Mouse (Mus musculus) pancreas, adult 10 weeks (tissue): Measurements from ENCODE around the gene Olfr1097. TPM values are rescaled to one million over a fixed set of nuclear protein-coding genes. Genes with fewer than 3 reads are reported as not detected.

Experiments
- polyA plus RNA-seq: library from polyadenylated mRNA; stranded (reverse); fragments of 350-450 nt; fragmentation: Illumina TruSeq; extraction: RNeasy Lipid Tissue Mini Kit (QIAGEN cat#74804); gene quantifications from one replicate; pipeline ENCODE4 v1.2.3, GENCODE M21; 2015; ENCODE audit warnings: low read depth, low replicate concordance; ENCODE audit not compliant: insufficient read depth

Olfr1097 gene
- not detected for polyA plus RNA-seq

GRCm38 (mm10) chr2:86892116-86892515, at the start of gene Olfr1097:
Olfr1097 (minus strand) TSS chr2:86892216.

GRCm38 (mm10) chr2:86924445-86924844, 32.4 kb upstream of the Olfr1097 start, which contains the start of gene Olfr1098:
Olfr1098 (minus strand) TSS chr2:86924545.

DNA sequence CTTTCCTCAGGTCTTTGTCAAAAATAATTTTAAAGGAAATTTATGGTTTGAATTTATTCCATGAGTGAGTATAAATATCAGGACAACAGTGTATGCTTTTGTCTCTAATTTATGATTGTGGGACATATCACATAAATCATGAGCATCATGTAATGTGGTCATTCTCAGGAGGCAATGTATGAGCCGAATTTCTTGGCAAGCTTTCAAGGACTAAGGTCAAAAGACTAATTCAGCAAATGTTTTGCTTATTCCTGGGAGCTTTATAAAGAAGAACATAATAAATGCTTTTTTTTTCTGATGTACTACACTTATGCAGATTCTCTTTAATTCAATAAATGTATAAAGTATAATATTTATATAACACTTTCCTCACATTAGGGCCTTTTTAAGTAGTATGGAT, 17.3 kb downstream of the Olfr1097 start, which contains the start of gene Gm13723:
TSS of gene Gm13723 (minus strand) at position 101 of the 400 bp plus-strand sequence.

GRCm38 (mm10) chr2:86851596-86851995, 40.4 kb downstream of the Olfr1097 start, which contains the start of gene Olfr1095:
Olfr1095 (minus strand) TSS chr2:86851696.

Other genes starting within 250 kb of the Olfr1097 start
- gene Olfr1085, start 230.2 kb downstream of the Olfr1097 start, polyA plus RNA-seq, result not detected
- gene Olfr1086, start 212.1 kb downstream of the Olfr1097 start, polyA plus RNA-seq, result not detected
- gene Olfr1087, start 193.8 kb downstream of the Olfr1097 start, polyA plus RNA-seq, result not detected
- not detected for gene Olfr1089, start 158.5 kb downstream of the Olfr1097 start, polyA plus RNA-seq
- not detected for gene Olfr1090, start 133.2 kb downstream of the Olfr1097 start, polyA plus RNA-seq
- gene Olfr1093, start 109.7 kb downstream of the Olfr1097 start, polyA plus RNA-seq, result not detected
- gene Olfr141, start 82.2 kb downstream of the Olfr1097 start, polyA plus RNA-seq, result not detected
- gene Olfr1094, start 67.6 kb downstream of the Olfr1097 start, polyA plus RNA-seq, result not detected
- not detected for gene Olfr1095, start 40.5 kb downstream of the Olfr1097 start, polyA plus RNA-seq
- gene Gm13723, start 17.4 kb downstream of the Olfr1097 start, polyA plus RNA-seq, result not detected
- not detected for gene Olfr1098, start 32.3 kb upstream of the Olfr1097 start, polyA plus RNA-seq
- not detected for gene Olfr1099, start 68.5 kb upstream of the Olfr1097 start, polyA plus RNA-seq
- not detected for gene Olfr1100, start 87.7 kb upstream of the Olfr1097 start, polyA plus RNA-seq
- gene Olfr1101, start 99.0 kb upstream of the Olfr1097 start, polyA plus RNA-seq, result not detected
- gene Olfr1102, start 106.2 kb upstream of the Olfr1097 start, polyA plus RNA-seq, result not detected
- not detected for gene Olfr1104, start 134.9 kb upstream of the Olfr1097 start, polyA plus RNA-seq
- not detected for gene Olfr1105, start 144.3 kb upstream of the Olfr1097 start, polyA plus RNA-seq
- gene Olfr1106, start 160.1 kb upstream of the Olfr1097 start, polyA plus RNA-seq, result not detected
- not detected for gene Olfr1107, start 183.6 kb upstream of the Olfr1097 start, polyA plus RNA-seq
- not detected for gene Olfr1109, start 203.8 kb upstream of the Olfr1097 start, polyA plus RNA-seq
- not detected for gene Olfr259, start 222.4 kb upstream of the Olfr1097 start, polyA plus RNA-seq
- gene Olfr1110, start 248.1 kb upstream of the Olfr1097 start, polyA plus RNA-seq, result not detected